Mouse (Mus musculus) heart, adult 10 weeks (tissue): ENCODE results near the gene Elp5. TPM values are rescaled to one million over a fixed set of nuclear protein-coding genes. Genes with fewer than 3 reads are reported as not detected.

ENCODE experiments used
- polyA plus RNA-seq: library from polyadenylated mRNA; stranded (reverse); fragments of 350-450 nt; fragmentation: Illumina TruSeq; extraction: RNeasy Lipid Tissue Mini Kit (QIAGEN cat#74804); gene quantifications from one replicate; pipeline ENCODE4 v1.2.3, GENCODE M21; 2014; ENCODE audit warnings: low read depth, low replicate concordance

Elp5 gene
- polyA plus RNA-seq: 52.8 TPM

DNA sequence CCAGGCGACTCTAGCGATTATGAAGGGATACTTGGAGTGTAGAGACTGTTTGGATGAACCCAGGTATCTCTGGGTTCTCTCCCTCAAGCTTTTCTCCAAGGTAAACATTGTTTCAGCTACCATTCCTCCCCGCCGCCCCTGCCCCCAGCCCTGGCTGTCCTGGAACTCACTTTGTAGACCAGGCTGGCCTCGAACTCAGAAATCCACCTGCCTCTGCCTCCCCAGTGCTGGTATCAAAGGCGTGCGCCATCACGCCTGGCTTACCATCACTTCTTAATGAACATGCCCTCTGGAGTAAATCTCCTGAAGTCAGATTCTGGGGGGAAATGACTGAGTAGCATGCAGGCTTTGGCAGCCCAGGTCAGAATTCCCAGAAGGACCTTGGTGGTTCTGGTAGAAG is at the start of gene Elp5:
TSS of gene Elp5 (minus strand) at position 293 of the 400 bp plus-strand sequence.

GRCm38 (mm10) chr11:70016669-70017068 is 34.4 kb upstream of the Elp5 start, which contains the start of gene Dlg4:
Dlg4 (plus strand) TSS chr11:70016942.

DNA sequence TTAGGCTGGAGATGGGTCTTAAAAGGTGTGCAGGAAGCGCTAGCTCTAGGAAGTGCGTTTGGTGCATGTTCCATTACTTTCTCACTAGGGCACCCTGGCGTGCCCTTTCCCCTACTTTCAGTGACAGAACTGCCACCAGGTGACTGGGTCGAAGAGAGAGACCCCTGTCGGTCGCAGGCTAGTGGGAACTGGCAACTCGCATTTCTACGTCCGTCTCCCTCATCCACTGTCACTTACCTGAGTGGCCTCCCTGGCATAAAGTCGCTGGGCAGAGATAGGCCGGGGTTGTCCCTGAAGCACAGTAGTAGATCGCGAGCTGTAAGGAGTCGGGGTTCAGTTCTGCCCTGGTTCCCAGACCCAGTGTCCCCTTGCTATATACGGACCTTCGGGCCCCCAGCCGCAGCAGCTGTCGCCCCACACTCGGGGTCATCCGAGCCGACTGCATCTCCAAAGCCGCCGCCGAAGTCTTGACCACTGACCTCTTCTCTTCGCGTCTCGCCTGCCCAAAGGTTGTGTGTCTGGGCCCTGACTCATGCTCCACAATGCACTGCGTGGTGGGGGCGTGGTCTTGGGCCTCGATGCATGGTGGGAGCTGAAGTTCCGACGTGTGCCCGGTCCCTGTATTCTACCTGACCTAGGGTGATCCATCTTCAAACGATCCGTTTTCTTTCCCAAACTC is 32.7 kb upstream of the Elp5 start, which contains the start of gene Acadvl:
TSS of gene Acadvl (minus strand) at position 532 of the 679 bp plus-strand sequence.

GRCm38 (mm10) chr11:70000396-70000898 is 18.1 kb upstream of the Elp5 start, which contains the start of gene Dvl2:
Dvl2 (plus strand) TSS chr11:70000595.

GRCm38 (mm10) chr11:69995391-69995960 is 13.2 kb upstream of the Elp5 start, which contains the start of gene Phf23:
Phf23 (plus strand) TSS chr11:69995777.

DNA sequence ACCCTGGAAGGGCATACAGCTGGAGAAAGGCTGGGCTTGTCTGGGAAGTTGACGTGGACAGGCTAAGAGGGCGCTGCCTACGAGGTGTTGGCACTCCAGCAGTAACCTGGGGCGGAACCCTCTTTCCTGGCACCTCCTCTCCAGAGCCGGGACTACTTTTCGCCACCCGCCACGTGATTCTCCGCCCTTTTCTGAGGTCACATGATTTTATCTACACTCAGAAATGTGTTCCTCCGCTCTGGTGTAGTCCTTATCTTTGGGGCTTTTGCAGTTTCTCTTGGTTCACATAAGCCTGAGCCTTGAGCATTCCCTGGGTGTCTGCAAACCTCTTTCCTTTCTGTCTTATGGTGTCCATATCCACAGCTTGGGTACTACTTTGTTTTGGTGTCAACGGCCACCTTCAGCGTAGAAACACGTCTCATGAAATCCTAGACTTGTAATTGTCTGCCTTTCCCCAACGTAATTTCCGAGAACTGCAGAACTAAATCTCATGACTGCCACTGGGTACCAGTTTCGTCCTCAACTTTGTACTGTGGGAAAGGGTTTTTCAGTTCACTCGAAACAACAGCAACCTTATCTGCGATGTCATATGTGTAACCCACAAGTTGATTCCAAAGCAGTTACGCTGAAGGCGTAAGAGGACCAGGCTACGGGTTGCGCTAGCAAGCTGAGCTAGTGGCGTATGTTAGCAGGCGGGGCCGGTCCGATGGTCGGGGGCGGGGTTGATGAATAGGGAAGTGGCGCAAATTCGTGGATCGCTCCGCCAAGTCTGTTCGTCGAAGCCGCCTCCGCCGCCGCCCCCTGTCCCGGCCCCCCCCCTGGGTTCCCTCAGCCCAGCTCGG is 8.8 kb upstream of the Elp5 start, which contains the start of gene Gabarap:
TSS of gene Gabarap (plus strand) at position 294 of the 842 bp plus-strand sequence.

DNA sequence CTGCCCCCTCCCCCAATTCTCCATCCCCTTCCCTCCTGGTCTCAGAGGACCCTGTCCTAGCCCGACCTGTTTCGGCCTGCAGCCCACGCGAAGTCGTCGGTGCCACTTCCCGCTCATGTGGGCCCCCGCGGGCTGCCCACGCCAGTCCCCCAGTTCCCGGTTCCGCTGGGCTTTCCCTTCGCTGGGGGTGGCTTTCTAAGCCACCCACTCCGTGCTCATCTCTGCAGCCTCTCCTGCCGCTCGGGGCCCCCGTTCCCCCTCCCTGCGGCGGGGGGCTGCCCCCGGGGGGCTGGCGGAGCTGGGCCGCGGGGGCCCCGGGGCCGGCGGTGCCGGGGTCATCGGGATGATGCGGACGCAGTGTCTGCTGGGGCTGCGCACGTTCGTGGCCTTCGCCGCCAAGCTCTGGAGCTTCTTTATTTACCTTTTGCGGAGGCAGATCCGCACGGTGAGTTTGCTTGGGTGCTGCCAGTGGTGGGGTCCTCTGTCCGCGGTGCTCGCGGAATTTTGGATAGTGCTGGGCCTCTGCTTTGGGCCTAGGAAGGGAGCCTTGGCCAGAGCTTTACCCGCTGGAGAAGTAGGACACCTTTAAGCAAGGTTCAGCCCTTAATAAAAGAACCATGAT is 1.1 kb downstream of the Elp5 start, which contains the start of gene Ctdnep1:
TSS of gene Ctdnep1 (plus strand) at position 16 of the 622 bp plus-strand sequence.

DNA sequence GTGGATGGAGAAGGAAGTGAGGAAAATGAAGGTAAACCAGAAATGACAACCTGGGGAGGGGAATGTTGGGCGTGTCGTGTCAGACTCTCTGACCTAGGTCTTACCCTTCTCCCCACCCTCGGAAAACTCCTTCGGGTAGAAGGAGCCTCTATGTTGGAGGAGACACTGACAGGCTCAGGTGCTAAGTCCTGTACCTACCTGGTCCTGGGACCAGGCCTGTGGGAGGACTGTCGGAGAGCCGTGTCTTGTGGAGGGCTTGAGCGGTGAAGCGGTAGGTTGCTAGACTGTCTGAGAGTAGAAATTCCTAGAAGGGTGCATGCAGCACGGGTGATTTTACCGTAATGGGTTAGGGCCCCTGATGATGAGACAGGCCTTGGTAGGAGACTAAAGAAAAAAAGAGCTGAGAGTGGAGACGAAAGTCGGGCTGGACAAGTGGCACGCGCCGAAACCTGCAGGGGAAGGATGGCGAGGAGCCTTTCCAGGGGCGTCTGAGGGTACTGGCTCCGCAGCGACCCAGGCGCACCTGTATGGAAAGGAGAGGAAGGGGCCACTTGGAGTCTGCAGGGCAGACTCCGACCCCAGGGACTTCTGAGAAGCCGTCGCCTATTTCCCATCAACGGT is 17.6 kb downstream of the Elp5 start, which contains the start of gene Cldn7:
TSS of gene Cldn7 (plus strand) at position 130 of the 621 bp plus-strand sequence.

DNA sequence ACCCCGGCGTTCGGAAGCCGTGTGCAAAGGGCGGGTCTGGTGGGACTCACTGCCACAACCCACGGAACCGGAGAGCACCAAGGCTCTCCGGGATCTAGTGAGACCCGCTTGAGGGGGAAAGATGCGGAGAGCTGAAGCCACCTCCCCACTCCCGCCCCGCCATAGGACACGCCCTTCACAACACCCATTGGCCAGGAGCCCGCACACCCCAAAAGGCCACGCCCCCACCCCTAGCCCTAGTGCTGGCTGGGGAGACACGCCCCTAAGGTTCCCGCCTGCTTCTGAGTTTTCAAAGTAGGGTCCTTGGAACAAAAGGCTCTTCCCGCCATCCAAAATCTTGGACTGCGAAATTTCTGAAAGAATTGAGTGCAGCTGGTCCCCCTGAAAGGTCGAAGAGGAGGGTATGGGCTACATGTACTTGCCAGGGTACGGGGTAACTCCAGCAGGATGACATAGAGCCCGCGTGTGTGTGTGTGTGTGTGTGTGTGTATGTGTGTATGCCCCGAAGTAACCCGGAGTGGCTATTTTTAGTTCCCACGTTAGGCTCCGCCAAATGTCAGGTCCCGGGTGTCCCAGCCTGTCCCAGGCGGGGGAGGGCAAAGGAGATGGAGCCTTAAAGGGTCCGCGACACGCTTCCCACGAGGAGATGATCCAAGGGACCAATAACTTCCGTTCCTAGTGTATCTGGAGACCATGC is 34.1 kb downstream of the Elp5 start, which contains the start of gene Slc2a4:
TSS of gene Slc2a4 (minus strand) at position 123 of the 697 bp plus-strand sequence.

GRCm38 (mm10) chr11:69935137-69935879 is 47.0 kb downstream of the Elp5 start, which contains the start of gene Ybx2:
Ybx2 (plus strand) TSS chr11:69935796.

DNA sequence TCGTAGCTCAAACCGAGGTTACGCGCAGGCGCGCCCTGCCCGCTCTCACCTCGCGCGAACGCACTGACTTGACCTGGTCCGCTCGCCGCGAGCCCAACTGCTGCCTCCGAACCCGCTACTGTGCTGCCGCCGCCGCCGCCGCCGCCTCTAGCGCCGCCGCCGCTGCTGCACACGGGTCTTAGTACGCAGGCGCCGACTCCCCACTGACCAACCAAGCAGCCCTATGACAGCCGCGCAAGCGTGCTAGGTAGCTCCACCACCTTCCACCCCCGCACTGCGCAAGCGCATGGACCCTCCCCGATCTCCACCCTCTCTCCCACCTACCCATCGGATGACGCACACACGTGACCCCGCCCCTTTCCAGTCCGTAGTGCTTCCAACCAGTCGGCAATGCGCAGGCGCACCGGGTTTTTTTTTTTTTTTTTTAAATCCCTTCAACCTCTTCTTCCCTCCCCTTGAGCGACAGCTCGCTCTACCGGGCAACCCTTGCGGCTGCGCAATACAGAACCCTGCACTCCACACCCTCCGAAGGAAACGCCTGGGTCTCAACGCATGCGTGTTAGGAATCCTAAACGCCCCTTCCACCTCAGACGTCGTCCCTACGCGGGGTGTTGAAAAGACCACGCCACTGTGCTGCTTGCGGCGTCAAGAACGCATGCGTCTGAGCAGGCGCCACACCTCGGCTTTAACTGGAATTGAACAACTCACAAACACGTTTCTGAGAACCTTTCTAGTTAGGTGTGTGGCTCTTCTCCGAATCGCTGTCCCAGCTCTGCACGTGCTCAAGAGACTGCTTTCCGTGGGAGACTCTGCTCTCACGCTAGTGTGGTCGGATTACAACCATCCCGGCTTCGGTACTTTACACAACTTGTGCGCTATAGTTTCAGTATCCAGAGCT is 61.0 kb downstream of the Elp5 start, which contains the start of gene Eif5a:
TSS of gene Eif5a (minus strand) at position 845 of the 898 bp plus-strand sequence.

Other genes starting within 250 kb of the Elp5 start
- 20.8 TPM for gene Polr2a, start 223.9 kb downstream of the Elp5 start, polyA plus RNA-seq
- gene Slc35g3, start 220.5 kb downstream of the Elp5 start, polyA plus RNA-seq: not detected
- gene Zbtb4, start 216.6 kb downstream of the Elp5 start, polyA plus RNA-seq: 24.0 TPM
- gene Chrnb1, start 186.6 kb downstream of the Elp5 start, polyA plus RNA-seq: 7.0 TPM
- 3.8 TPM for gene Fgf11, start 180.7 kb downstream of the Elp5 start, polyA plus RNA-seq
- gene Tmem102, start 176.9 kb downstream of the Elp5 start, polyA plus RNA-seq: not detected
- gene Gm39566, start 167.2 kb downstream of the Elp5 start, polyA plus RNA-seq: not detected
- not detected for gene Spem2, start 164.1 kb downstream of the Elp5 start, polyA plus RNA-seq
- gene Spem1, start 160.3 kb downstream of the Elp5 start, polyA plus RNA-seq: not detected
- 5.0 TPM for gene Nlgn2, start 144.7 kb downstream of the Elp5 start, polyA plus RNA-seq
- gene Tmem256, start 144.0 kb downstream of the Elp5 start, polyA plus RNA-seq: 282 TPM
- gene Plscr3, start 136.1 kb downstream of the Elp5 start, polyA plus RNA-seq: 23.8 TPM
- not detected for gene Tnk1, start 123.8 kb downstream of the Elp5 start, polyA plus RNA-seq
- not detected for gene Tmem95, start 104.5 kb downstream of the Elp5 start, polyA plus RNA-seq
- gene Kctd11, start 101.1 kb downstream of the Elp5 start, polyA plus RNA-seq: 4.2 TPM
- gene Acap1, start 87.0 kb downstream of the Elp5 start, polyA plus RNA-seq: 0.81 TPM
- gene 2810408A11Rik, start 81.5 kb downstream of the Elp5 start, polyA plus RNA-seq: 2.9 TPM
- gene Neurl4, start 81.4 kb downstream of the Elp5 start, polyA plus RNA-seq: 37.7 TPM
- gene Gps2, start 68.6 kb downstream of the Elp5 start, polyA plus RNA-seq: 44.4 TPM
- 482 TPM for gene Eif5a, start 60.6 kb downstream of the Elp5 start, polyA plus RNA-seq
- gene Ybx2, start 46.7 kb downstream of the Elp5 start, polyA plus RNA-seq: 32.3 TPM
- gene Slc2a4, start 34.3 kb downstream of the Elp5 start, polyA plus RNA-seq: 385 TPM
- 0.58 TPM for gene Cldn7, start 17.7 kb downstream of the Elp5 start, polyA plus RNA-seq
- gene Ctdnep1, start 1.4 kb downstream of the Elp5 start, polyA plus RNA-seq: 146 TPM
- gene Gabarap, start 8.6 kb upstream of the Elp5 start, polyA plus RNA-seq: 418 TPM
- 25.3 TPM for gene Phf23, start 13.3 kb upstream of the Elp5 start, polyA plus RNA-seq
- 5.6 TPM for gene Dvl2, start 18.1 kb upstream of the Elp5 start, polyA plus RNA-seq
- 1,086 TPM for gene Acadvl, start 32.9 kb upstream of the Elp5 start, polyA plus RNA-seq
- gene Dlg4, start 34.4 kb upstream of the Elp5 start, polyA plus RNA-seq: 3.2 TPM
- 0.50 TPM for gene Asgr1, start 71.6 kb upstream of the Elp5 start, polyA plus RNA-seq
- gene Asgr2, start 110.1 kb upstream of the Elp5 start, polyA plus RNA-seq: 0.68 TPM
- 16.8 TPM for gene Mgl2, start 147.8 kb upstream of the Elp5 start, polyA plus RNA-seq
- gene Clec10a, start 173.7 kb upstream of the Elp5 start, polyA plus RNA-seq: 7.1 TPM
- gene Slc16a11, start 230.2 kb upstream of the Elp5 start, polyA plus RNA-seq: 0.71 TPM
- gene Slc16a13, start 238.5 kb upstream of the Elp5 start, polyA plus RNA-seq: 3.4 TPM
- gene Bcl6b, start 247.3 kb upstream of the Elp5 start, polyA plus RNA-seq: 15.9 TPM